Mouse (Mus musculus) small intestine, adult 2 months (tissue): Measurements from ENCODE around the gene Dhtkd1.

Experiments used
- CTCF ChIP-seq: fragments of 200-500 bp; IDR thresholded peaks from 2 replicates; pipeline ENCODE4 v1.5.1; 2012; ENCODE audit warnings: low read depth, mild to moderate bottlenecking, control low read depth, inconsistent platforms, low read length, moderate library complexity, mixed read lengths; ENCODE audit not compliant: insufficient replicate concordance, insufficient read length; ENCODE audit errors: extremely low read depth
- POLR2A ChIP-seq: fragments of 200-500 bp; IDR thresholded peaks from 2 replicates; pipeline ENCODE4 v1.6.1; 2012; ENCODE audit warnings: low read depth, mild to moderate bottlenecking, control low read depth, inconsistent platforms, low read length, moderate library complexity

- TF ChIP-seq CTCF (no peak), POLR2A (no peak)
Observed at GRCm38 (mm10) chr2:5889412-5889811, 53.2 kb downstream of the Dhtkd1 start.
